In the genomic region with DNA sequence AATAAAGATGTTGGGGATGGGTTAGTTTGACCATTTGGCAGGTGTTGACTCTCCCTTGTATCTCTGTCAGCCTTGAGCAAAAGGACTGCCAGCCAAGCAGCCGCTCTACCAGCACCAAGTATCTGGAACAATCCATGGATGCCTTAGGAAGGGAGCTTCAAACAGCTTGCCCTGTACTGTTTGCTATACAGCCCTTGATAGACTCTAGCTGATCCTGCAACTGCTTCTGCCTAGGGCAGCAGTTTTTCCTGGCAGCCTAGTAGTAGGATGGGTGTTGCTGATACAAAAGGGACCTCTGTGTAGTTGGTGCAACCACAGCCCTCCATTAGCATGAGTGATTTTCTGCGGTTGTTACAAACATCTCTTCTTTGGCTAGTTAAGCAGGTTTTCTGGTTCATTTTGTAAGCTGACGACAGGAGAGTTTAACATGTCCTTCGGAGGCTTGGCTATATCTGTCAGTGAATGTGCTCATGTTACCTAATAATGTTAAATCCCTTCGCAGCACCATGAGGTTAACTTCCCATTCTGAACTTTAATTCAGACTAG, we compare ENCODE assay signal across 20 mouse cellular contexts. TPM values are rescaled to one million over a fixed set of nuclear protein-coding genes. Genes with fewer than 3 reads are reported as not detected.
DNase-seq lines count a peak whose midpoint lies in the region; ATAC-seq lines count a peak whose summit lies in the region.
"Had no signal": no experiment of that assay in that cellular context is flagged by ENCODE, and none has a peak within 500 bp of the region (broad histone marks: within the 10 kb centered on the region; RNA-seq: fewer than 3 reads in every experiment).

No protein-coding gene starts in this region.

- ATAC-seq in embryonic facial prominence, embryonic 14.5 days (ENCODE audit: low read depth), result no peak
- ATAC-seq in liver, embryonic 15.5 days (ENCODE audit: insufficient read depth), result no peak
- no peak for ATAC-seq in liver, embryonic 11.5 days (replicated peaks; ENCODE audit: low FRiP score)
- ATAC-seq: forebrain, postnatal 0 days; hindbrain, postnatal 0 days; intestine, postnatal 0 days; midbrain, embryonic 15.5 days had no signal

- H3K4me3 ChIP-seq in embryonic facial prominence, embryonic 14.5 days (ENCODE audit: low read depth, low read length), result no peak overlapping the region
- no peak overlapping the region for H3K4me3 ChIP-seq in embryonic facial prominence, embryonic 10.5 days
- H3K4me3 ChIP-seq in liver, embryonic 15.5 days (replicated peaks), result no peak overlapping the region
- H3K4me3 ChIP-seq in liver, embryonic 11.5 days (ENCODE audit: low read depth, low read length), result no peak overlapping the region
- H3K4me3 ChIP-seq in brown adipose tissue, adult 24 weeks (ENCODE audit: insufficient read depth, low read depth, low read length), result no peak overlapping the region

- WGBS in embryonic facial prominence, embryonic 14.5 days, result 53% methylated on average over 5 of the region's 5 CpGs
- 76% methylated on average over 5 of the region's 5 CpGs for WGBS in embryonic facial prominence, embryonic 10.5 days
- WGBS in liver, embryonic 15.5 days (ENCODE audit: insufficient replicate concordance), result 76% methylated on average over 5 of the region's 5 CpGs
- 83% methylated on average over 5 of the region's 5 CpGs for WGBS in liver, embryonic 11.5 days

- H3K36me3 ChIP-seq in embryonic facial prominence, embryonic 14.5 days (ENCODE audit: control insufficient read depth, insufficient read depth, low read length), result no peaks in the 10 kb centered on the region
- H3K36me3 ChIP-seq in embryonic facial prominence, embryonic 10.5 days (replicated peaks), result no peaks in the 10 kb centered on the region
- H3K36me3 ChIP-seq in liver, embryonic 15.5 days (replicated peaks), result no peaks in the 10 kb centered on the region
- no peaks in the 10 kb centered on the region for H3K36me3 ChIP-seq in liver, embryonic 11.5 days (ENCODE audit: control insufficient read depth, insufficient read depth, low read length)
- H3K36me3 ChIP-seq: hindbrain, embryonic 10.5 days; limb, embryonic 13.5 days; midbrain, embryonic 15.5 days; stomach, embryonic 15.5 days had no signal

- H3K9me3 ChIP-seq in embryonic facial prominence, embryonic 14.5 days (ENCODE audit: control insufficient read depth, low read length), result no peaks in the 10 kb centered on the region
- H3K9me3 ChIP-seq in embryonic facial prominence, embryonic 10.5 days, result no peaks in the 10 kb centered on the region
- H3K9me3 ChIP-seq in liver, embryonic 15.5 days (replicated peaks), result no peaks in the 10 kb centered on the region
- no peaks in the 10 kb centered on the region for H3K9me3 ChIP-seq in liver, embryonic 11.5 days (ENCODE audit: control insufficient read depth, low read length)
- H3K9me3 ChIP-seq: hindbrain, embryonic 10.5 days; limb, embryonic 13.5 days; midbrain, embryonic 15.5 days; stomach, embryonic 15.5 days had no signal

- H3K4me2 ChIP-seq in embryonic facial prominence, embryonic 14.5 days (ENCODE audit: low read depth, low read length), result no peak overlapping the region
- H3K4me2 ChIP-seq in liver, embryonic 15.5 days, result no peak overlapping the region
- no peak overlapping the region for H3K4me2 ChIP-seq in liver, embryonic 11.5 days

- peak; percentile 64 for DNase-seq in embryonic facial prominence, embryonic 14.5 days (ENCODE audit: low spot score)
- DNase-seq in embryonic facial prominence, embryonic 10.5 days (ENCODE audit: low spot score), result no peak
- no peak for DNase-seq in liver, embryonic 11.5 days (ENCODE audit: low spot score)
- no peak for DNase-seq in frontal cortex, adult 2 months (ENCODE audit: extremely low spot score in 1 of 2, low spot score in 1 of 2)
- DNase-seq in frontal cortex, postnatal 10 days (ENCODE audit: low spot score in 2 of 2), result no peak
- DNase-seq: adrenal gland, adult 2 months; B cell, adult 2 months; forebrain, postnatal 0 days; heart, adult 2 months; layer of hippocampus, postnatal 36 days; thymus, adult 18-20 months; thymus, postnatal 4 days had no signal

- no peak overlapping the region for H3K27ac ChIP-seq in embryonic facial prominence, embryonic 14.5 days (replicated peaks; ENCODE audit: low read depth, low read length)
- no peak overlapping the region for H3K27ac ChIP-seq in embryonic facial prominence, embryonic 10.5 days (replicated peaks)
- H3K27ac ChIP-seq in liver, embryonic 15.5 days (replicated peaks), result peak overlapping the region; percentile 15; the same call in 1 of the 2 replicates
- H3K27ac ChIP-seq in liver, embryonic 11.5 days (ENCODE audit: low read depth, low read length), result no peak overlapping the region
- H3K27ac ChIP-seq in brown adipose tissue, adult 24 weeks (replicated peaks; ENCODE audit: low read depth, low read length), result 0 out of 2 replicates have a peak overlapping the region, but pooled peaks have one; percentile 29
- H3K27ac ChIP-seq: hindbrain, embryonic 10.5 days had no signal

- H3K9ac ChIP-seq in embryonic facial prominence, embryonic 14.5 days (ENCODE audit: low read depth, low read length), result no peak overlapping the region
- H3K9ac ChIP-seq in liver, embryonic 15.5 days, result no peak overlapping the region
- H3K9ac ChIP-seq in liver, embryonic 11.5 days (ENCODE audit: low read depth, low read length), result no peak overlapping the region
- H3K9ac ChIP-seq: forebrain, postnatal 0 days; limb, embryonic 13.5 days; stomach, embryonic 15.5 days had no signal

- peaks cover 3% of the 10 kb centered on the region; the same call in 1 of the 2 replicates for H3K4me1 ChIP-seq in embryonic facial prominence, embryonic 14.5 days (ENCODE audit: control insufficient read depth, insufficient read depth, low read length)
- H3K4me1 ChIP-seq in embryonic facial prominence, embryonic 10.5 days, result peaks cover 20% of the 10 kb centered on the region
- H3K4me1 ChIP-seq in liver, embryonic 15.5 days (replicated peaks), result peaks cover 40% of the 10 kb centered on the region
- H3K4me1 ChIP-seq in liver, embryonic 11.5 days (replicated peaks; ENCODE audit: control insufficient read depth, insufficient read depth, low read length), result no peaks in the 10 kb centered on the region; the same call in none of the 2 replicates
- H3K4me1 ChIP-seq in brown adipose tissue, adult 24 weeks (ENCODE audit: control insufficient read depth, insufficient read depth, insufficient read length, low read length), result no peaks in the 10 kb centered on the region
- H3K4me1 ChIP-seq: stomach, embryonic 15.5 days had no signal

- H3K27me3 ChIP-seq in embryonic facial prominence, embryonic 14.5 days (replicated peaks; ENCODE audit: control insufficient read depth, insufficient read depth, low read length), result no peaks in the 10 kb centered on the region
- no peaks in the 10 kb centered on the region for H3K27me3 ChIP-seq in embryonic facial prominence, embryonic 10.5 days (replicated peaks; ENCODE audit: low read depth, poor library complexity, severe bottlenecking)
- H3K27me3 ChIP-seq in liver, embryonic 15.5 days, result no peaks in the 10 kb centered on the region
- H3K27me3 ChIP-seq in liver, embryonic 11.5 days (replicated peaks; ENCODE audit: control insufficient read depth, insufficient read depth, low read length), result no peaks in the 10 kb centered on the region
- H3K27me3 ChIP-seq: limb, embryonic 13.5 days; midbrain, embryonic 15.5 days; stomach, embryonic 15.5 days had no signal

RNA-seq across cellular contexts. Expression of gene Tmem170b, which starts 1.7 kb away (rescaled TPM):
- 14.9 and 15.8 TPM in 2 replicates for polyA plus RNA-seq in embryonic facial prominence, embryonic 14.5 days (2014; fragmentation: Nextera tagmentation; extraction: Ambion mirVana)
- 9.9 and 10.2 TPM in 2 replicates for polyA plus RNA-seq in embryonic facial prominence, embryonic 10.5 days (2016; fragmentation: Nextera tagmentation; extraction: Ambion mirVana)
- polyA plus RNA-seq in liver, embryonic 15.5 days (2015; fragmentation: Nextera tagmentation; extraction: Ambion mirVana), result 5.8 and 6.2 TPM in 2 replicates
- polyA plus RNA-seq in liver, embryonic 11.5 days (2014; fragmentation: Nextera tagmentation; extraction: Ambion mirVana), result 11.4 and 12.1 TPM in 2 replicates
- polyA plus RNA-seq in brown adipose tissue, adult 24 weeks (2012; ENCODE audit: insufficient read depth, insufficient read length, missing spikeins), result 6.0 and 9.3 TPM in 2 replicates
- 23.7 and 23.8 TPM in 2 replicates for polyA plus RNA-seq in frontal cortex, adult 2 months (2012; rRNA removed)

Comparison
In these comparisons a context has a peak if more than half of its experiments do, and no peak if none do; other contexts are left out.
1. H3K27ac ChIP-seq: peak in liver, embryonic 15.5 days (single experiment) and brown adipose tissue, adult 24 weeks (single experiment); none in embryonic facial prominence, embryonic 14.5 days (single experiment), embryonic facial prominence, embryonic 10.5 days (single experiment) and liver, embryonic 11.5 days (single experiment).